Mouse (Mus musculus) urinary bladder, postnatal 25 days (tissue): ENCODE results near the gene Cdc26.

ENCODE experiments used
- DNase-seq: peaks from one replicate; pipeline ENCODE4 v3.0.0; 2022; ENCODE audit warnings: low spot score

Gene Cdc26

DNA sequence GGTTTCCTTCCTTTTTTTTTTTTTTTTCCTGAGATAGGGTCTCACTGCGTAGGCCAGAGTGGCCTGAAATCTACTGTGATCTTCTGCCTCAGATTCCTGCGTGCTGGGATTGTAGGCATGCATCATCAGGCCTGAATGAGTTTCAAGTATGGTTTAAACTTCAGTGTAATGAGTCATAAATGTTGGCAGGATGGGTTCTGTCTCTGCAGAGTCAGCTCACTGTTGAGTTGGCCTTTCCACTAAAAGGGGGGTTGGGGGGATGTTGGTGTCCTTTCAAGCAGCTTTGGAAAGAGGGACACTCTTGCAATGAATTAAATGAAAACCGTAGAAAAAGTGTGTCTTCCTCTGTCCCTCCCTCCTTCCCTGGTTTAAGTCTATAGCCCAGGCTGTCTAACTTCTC is 9.5 kb downstream of the Cdc26 start:
- no peak for DNase-seq

DNA sequence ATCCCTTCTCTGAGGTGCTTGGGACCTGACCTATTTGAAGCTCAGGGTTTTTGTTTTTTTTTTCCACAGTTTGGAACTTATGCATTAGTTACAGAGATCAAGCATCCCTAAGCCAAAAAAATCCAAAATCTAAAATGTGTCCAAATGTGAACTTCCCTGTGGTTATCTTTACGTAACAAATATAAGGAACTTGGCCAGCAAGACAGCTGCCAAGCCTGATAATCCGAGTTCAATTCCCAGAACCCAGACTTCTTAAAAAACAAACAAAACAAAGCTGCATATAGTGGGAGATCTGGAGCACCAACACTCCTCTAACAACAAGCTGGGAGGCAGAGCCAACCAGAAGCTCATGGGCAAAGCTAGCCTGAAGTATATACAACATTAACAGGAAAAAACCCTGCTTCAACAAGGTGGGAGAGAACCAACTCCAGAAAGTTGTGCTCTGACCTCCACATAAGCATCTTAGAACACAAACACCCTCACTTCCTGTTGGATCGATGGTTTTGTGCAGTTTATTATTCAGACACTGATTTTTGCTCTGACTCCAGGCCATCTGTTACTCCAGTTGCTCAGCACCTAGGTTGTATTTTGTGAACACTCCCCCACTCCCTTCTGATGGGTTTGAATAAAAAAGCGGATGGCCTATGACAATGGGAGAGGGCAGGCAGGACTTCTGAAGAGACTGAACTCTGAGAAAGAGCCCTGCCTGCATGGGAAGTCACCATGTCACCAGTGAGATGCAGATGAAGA is 10.7 kb downstream of the Cdc26 start:
- no peak for DNase-seq

DNA sequence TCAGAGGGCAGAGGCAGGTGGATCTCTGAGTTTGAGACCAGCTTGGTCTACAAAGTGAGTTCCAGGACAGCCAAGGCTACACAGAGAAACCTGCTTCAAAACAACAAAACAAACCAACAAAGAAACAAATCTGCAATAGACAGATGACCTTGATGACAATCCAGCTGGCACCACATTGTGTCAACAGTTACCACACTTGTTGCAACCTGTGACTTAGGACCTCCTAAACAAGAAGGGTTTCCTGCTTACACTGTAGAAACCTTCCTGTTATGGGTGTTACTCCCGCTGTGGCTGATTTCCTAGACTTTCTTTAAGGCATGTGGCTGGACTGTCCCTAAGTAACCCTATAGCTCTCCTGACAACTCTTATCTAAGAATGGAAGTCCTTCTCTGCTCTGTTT is 12.6 kb downstream of the Cdc26 start:
- DNase-seq, result no peak

DNA sequence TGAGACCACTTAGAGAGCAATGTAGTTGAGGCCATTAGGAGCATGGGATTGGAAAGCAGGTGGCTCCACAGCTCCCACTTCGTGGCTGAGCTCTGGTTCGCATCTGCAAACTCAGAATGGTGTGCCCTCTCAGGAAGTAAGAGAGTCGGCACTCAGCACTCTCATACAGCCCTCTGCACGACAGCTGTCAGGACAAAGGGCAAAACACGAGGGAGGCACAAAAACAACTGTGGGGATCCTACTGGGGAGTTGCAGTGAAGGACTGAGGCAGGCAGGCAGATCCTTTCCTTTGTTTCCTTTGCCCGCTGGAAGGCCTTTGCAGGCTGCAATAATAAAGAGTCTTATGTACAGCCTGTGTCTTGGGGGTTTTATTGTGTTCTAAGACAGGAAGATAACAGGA is 15.0 kb downstream of the Cdc26 start:
- DNase-seq, result no peak

DNA sequence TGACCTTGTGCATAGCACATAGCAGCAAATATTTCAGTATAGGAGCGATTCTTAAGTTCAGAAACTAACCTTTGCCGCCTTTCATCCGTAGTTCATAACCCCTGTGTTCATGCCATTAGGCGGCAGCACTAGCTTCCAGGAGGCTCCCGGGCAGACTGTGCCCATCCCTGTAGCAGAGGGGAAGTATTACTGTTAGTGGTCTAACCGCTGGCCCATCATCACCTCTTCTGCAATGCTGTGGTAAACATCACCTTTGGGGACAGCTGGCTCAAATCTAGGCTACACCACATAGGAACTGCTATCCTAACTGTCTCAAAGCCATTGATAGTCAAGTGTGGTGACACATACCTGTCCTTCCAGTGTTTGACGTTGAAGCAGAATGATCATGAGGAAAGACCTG is 16.6 kb downstream of the Cdc26 start:
- no peak for DNase-seq

DNA sequence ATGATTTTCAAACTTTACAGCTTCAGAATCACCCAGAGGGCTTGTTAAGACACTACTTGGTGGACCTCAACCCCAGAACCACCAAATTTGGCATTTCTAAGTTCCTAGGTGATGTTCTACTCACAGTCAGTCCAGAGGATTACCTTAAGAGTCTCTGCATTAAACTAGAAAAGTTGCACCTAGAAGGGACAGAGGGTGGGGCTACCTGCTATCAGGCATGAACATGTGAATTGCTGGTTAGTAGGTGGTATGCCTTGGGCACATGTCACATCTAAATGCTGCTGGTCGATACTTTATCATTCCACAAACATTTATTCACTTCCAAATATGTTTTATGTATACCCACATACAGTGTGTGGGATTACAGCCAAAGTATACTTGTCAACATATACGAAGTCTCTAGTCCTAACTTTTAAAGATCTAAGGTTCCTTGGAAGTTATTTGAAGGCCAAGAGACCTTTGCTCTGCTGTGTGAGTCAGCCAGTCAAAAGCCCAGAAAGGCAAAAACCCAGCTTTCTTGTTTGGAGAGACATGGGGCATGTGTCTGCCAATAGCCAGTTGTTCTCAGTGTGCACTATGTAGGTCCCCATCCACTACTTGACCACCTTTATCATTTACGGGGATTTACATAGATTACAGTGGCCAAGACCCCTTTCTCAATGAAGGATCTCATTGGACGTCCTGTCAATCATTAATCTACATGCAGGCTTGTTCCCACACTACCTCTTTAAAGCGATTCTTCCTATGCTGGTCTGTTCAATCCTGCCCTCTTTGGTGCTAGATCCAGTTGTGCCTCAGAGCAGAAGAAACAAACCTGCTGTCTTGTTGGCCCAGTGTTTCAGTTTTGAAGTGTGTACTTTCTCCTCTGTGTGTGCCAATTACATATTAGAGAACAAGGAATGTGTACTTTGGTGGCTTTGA is 18.6 kb downstream of the Cdc26 start:
- no peak for DNase-seq

DNA sequence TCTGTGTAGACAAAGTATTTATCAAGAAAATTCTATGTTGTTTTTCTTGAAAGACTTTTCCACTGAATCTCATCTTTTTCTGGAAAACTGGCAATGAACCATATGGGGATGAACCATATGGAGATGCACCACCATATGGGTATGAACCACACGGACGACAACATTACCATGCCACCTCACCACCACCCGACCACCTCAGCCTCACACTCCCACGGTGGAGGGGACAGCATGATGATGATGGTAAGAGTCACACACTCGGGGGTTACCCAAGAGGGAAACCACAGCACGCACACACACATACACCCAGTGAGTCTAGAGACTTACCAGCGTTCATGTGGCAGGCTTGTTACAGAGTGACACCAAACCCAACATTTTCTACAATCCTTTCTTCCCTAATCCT is 23.0 kb downstream of the Cdc26 start:
- DNase-seq, result no peak

DNA sequence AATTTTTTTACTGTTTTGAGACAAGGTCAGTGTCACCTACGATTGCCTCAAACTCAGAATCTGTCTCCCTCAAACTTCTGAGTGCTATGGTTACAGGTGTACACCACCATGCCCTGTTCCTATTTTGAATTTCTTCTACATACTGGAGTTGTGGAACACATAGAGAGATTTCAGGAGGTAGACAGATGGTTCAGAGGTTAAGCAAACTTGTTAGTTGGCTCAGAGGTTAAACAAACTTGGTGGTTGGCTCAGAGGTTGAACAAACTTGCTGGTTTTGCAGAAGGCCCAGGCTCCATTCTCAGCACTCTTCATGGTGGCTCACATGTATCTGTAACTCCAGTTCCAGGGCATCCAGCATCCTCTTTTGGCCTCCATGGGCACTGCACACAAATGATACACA is 24.3 kb downstream of the Cdc26 start:
- DNase-seq, result no peak

DNA sequence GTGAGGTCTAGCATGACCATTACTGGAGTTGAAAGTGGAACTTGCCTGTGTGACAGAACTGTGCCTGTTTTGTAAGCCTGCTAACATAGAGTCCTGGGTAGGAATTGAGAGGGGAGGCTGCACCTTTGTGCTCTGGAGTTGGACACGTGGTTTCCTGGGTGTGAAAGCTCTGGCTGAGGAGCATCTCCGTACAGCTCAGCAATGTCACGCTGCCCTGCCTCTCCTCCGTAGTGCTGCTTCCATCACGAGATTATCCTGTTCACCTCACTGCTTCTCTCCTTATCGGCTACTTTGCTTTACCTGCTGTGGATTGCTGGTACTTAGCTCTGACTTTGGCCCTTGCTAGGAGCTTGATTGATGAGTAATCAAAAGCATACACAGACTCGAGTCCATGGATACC is 24.7 kb downstream of the Cdc26 start:
- DNase-seq, result no peak

DNA sequence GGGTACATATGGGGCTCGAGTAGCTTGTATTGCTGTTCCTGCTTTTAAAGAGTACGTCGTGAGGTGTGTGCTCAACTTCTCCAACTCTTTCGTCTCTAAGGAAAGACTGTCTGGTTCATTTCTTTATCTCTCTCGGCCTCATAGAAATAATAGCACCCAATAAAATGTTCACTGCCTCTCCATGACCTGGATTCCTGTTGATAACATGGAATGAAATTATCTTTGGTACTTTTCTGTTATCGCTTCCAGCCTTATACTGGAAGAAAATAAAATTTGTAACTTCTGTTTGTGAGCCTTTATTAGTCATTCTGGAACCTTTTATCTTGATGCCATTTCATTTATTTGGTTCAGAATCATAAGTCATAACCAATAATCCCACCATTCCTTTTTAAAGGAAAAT is 25.2 kb downstream of the Cdc26 start:
- no peak for DNase-seq

DNA sequence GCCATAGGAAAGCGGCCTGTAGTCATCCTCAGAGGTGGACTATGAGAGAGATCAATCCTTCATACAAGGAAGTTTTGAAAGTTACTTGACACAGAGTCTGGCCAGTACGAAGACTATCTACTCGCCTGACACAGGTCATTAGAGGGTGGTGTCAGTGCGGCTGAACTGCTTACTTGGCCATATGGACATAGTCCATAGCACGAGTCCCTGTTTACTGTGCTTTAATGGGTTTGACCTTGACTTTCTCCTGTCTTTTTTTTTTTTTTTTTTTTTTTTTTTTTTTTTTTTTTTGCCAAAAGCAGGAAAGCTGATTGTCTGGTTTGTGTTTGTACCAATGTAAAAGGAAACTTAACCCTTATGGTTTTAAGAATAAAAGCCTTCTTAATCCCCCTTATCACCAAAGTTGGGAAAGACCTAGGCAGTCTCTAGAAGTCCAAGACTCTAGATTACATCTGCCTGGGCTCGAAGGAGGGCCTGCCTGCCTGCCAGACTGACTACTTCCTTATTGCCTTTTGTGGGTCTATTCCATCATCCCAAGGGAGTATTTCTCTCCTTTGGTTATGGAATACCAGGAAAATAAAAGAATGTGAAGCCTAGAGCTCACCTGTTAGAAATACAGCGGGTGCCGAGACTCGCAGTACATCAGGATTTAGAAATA is 28.6 kb downstream of the Cdc26 start:
- DNase-seq, result no peak

DNA sequence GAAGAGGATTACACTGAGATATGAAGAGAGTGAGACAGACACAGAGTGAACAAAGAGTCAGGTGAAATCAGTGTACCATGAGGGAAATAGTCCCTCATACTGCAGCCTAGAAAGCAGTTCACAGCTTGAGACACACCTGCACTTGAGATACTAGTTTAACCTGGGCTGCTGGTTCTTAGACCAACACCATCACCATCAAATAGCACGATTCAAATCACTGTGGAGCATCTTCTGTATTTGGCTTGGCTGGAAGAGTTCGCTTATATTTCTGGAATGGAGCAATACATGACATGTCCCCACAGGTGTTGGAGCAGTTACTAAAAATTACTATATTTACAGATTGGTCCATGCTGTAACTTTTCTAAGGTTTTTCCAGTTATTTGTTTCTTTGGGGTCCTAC is 32.3 kb downstream of the Cdc26 start:
- DNase-seq, result no peak

DNA sequence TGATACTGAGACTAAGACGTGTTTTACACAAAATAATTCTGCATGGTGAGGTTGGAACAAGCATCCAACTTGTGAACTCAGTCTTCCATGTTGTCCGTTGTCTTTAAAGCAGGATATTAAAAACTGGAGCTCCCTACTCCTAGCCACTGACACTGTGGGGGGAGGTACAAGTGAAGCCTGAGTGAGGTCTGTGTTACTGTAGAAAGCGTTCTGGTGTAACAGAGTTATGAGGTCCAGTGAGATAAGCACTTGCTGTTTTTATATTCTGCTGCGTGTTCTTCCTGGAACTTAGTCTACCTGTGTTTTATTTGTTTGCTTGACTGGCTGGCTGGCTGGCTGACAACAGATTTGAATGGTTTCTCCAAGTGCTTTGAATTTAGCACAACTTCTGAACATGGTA is 34.1 kb downstream of the Cdc26 start:
- DNase-seq, result no peak

DNA sequence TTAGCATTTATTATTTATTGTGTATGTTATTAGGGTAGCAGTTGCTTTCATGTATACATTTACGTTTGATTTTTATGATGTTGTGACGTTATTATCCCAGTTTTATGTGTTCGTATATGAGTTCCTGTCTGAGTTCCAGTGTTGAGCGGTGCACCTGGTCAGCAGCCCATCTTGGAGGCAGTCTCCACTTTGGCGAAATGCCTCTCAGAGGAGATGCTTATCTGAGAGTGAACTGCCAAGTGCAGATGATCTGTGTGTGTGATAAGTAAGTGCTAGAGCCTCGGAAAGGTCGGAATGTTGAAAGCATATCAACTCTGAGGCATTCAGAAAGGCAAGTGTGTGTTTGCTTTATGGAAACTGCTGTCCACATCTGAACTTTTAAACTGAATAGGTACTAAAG is 34.8 kb downstream of the Cdc26 start:
- no peak for DNase-seq

DNA sequence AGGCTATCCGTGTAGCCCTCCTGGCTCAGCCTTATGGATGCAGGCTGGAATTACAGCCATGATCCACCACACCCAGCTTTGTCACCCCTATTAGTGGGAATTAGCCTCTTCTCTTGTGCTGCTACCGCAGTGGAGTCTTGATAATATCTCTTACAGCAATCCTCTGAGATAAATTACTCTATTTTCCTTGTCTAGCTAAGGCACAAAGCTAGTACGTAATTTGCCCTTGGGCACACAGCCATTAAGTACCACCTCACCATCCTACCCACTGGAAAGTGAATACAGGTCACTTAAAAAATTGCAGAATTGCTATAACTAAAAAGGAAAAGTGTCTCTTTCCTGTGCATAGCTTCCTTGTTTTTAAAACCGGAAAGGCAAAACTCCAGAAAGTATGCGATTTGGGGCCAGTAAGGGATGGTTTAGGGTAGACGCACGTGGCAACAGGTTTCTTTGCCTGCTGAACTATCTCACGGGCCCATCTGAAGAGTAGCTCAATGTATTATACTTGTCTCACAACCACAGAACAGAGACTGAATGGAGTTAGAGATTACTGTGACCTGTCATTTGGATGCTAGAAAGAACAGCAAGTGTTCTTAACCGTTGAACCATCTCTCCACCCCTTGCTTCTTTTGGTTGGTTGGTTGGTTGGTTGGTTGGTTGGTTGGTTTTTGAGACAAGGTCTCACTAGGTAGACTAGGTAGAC is 35.5 kb downstream of the Cdc26 start:
- no peak for DNase-seq

DNA sequence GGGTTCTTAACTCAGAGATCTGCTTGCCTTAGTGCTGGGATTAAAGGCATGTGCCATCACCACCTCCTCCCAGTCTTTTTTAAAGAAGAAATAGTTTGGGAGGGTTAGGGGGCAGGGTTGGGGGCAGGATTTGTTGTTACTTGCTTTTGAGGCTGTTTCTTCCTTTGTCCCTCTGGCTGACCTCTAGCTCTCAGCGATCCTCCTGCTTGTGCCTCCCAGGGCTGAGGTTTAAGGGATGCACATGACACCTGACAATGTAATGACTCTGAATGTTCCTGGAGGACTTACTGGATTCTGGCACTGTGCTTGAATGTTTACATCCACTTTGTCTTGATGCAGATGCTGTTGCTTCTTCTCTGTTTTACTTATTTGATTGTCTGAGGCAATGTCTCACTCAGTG is 36.0 kb downstream of the Cdc26 start:
- DNase-seq, result no peak

DNA sequence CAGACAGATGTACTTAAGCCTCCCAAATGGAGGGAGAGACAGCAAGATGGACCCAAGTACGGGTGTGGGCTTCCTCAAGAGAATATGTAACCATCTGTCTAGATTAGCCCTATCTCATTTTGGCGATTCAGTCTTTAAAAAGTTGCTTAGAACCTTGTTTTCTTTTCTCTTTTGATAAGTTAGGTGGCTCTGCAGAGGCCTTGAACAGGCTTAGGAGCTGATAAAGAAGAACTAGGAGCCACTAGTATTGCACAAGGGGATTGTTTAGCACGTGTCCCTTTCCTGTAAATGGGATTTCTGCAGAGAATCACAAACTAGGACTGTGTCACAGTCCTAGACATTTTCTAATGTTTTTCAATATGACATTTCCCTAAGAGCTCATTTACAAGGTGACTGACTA is 39.4 kb downstream of the Cdc26 start:
- DNase-seq, result no peak

DNA sequence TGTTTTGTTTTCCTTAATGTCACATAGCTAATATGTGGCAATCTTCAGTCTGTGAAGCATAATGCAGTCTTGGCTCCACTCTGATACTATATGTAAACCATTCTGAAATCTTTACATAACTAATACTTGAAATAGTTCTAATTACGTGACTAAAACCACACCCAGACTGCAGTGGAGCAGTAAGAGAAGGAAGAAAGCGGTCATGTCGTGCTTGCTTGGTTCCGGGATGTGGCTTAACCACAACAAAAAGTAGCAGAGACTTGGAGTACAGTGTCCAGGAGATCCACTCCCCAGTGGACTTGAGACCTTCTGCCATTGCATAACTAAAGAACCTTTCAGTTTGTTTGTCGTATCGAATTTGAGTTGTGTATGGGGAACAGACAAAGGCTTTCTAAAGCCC is 40.9 kb downstream of the Cdc26 start:
- no peak for DNase-seq

DNA sequence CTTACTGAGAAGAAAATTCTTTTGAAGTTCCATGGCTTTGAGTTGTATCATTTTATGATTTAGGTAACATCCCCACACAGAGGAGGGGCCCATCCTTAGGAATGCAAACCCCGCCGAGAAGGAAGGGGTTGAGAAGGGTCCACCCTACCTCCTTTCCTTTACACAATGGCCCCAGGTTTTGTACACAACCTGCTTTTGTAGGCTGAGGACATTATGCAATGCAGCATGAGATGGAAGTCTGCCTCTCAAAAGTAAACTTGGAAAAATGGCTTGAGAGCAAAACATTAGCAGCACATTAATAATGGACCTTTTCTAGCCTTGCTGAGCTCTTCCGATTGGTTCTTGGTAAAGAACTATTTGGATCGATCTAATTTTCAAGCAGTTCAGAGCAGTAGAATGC is 42.2 kb downstream of the Cdc26 start:
- DNase-seq, result no peak

DNA sequence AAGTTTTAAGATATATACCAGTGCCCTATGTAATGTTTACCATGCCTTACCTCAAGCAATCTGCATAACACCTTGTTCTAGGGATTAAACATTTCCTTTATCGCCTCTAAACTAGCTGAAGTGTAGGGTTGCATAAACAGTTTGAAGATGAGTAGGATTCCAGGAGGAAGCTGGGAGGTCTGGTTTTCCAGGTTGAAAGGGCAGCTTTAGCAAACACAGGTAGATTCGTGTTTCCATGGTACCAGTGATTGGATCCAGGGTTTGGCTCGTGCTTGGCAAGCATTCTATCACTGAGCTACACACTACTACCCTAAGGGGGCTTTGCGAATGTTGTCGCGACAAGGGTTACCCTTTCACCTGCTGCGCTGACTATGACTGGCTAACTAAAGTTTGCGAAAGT is 44.1 kb downstream of the Cdc26 start:
- no peak for DNase-seq

DNA sequence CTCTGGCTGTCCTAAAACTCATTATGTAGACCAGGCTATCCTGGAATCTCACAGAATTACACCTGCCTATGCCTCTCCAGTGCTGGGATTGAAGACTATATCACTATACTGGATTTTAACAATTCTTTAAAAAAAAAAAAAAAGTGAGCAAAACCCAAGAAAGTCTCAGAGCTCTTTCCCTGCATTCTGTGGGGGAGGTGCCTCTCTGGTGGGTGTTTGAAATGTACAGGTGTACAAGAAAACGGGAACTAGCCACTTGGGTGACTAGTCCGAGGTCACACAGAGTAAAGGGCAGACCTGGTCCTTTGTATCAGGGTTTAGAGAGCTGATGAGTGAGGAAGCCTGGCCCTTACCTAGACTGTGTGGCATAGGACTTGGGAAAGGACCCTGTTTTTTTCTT is 46.0 kb downstream of the Cdc26 start:
- no peak for DNase-seq

DNA sequence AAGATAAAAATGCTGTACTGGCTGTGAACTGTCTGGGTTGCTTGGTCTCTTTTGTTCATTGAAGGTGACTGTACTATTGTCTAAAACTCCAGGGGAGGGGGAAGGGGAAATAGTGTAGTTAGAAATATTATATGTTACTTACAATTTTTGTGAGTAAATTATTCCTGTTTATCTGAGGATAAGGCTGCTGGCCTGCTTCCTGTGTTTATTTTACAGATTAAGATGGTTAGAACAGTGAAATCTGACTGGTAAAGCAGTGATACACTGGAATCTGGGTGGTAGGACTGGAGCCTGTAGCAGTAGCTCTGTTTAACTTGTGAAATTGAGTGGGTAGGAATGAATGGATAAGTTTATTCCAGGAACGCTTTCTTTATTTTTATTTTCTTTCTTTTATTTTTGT is 46.4 kb downstream of the Cdc26 start:
- no peak for DNase-seq
